Mouse (Mus musculus) midbrain, embryonic 14.5 days (tissue): ENCODE data around the gene Iqcf6. TPM values are rescaled to one million over a fixed set of nuclear protein-coding genes. Genes with fewer than 3 reads are reported as not detected.

ENCODE experiments used
- polyA plus RNA-seq: library from polyadenylated mRNA; unstranded; fragments of >200 nt; fragmentation: Nextera tagmentation; extraction: Ambion mirVana; gene quantifications from 2 replicates; pipeline ENCODE4 v1.2.1, GENCODE M21; 2014

Gene Iqcf6
- polyA plus RNA-seq, 1 experiment from 2014 or later, result not detected

Other genes starting within 250 kb of the Iqcf6 start
- 708 and 777 TPM in 2 replicates for gene Rpl29, start 197.1 kb upstream of the Iqcf6 start, polyA plus RNA-seq
- 19.1 and 21.6 TPM in 2 replicates for gene Acy1, start 188.3 kb upstream of the Iqcf6 start, polyA plus RNA-seq
- 6.0 and 6.8 TPM in 2 replicates for gene Abhd14b, start 179.1 kb upstream of the Iqcf6 start, polyA plus RNA-seq
- 51.2 and 68.8 TPM in 2 replicates for gene Abhd14a, start 178.9 kb upstream of the Iqcf6 start, polyA plus RNA-seq
- 219 and 247 TPM in 2 replicates for gene Pcbp4, start 173.3 kb upstream of the Iqcf6 start, polyA plus RNA-seq
- 0.93 and 1.00 TPM in 2 replicates for gene Gpr62, start 160.6 kb upstream of the Iqcf6 start, polyA plus RNA-seq
- 41.0 and 41.2 TPM in 2 replicates for gene Rrp9, start 150.6 kb upstream of the Iqcf6 start, polyA plus RNA-seq
- 0.28 and 0.76 TPM in 2 replicates for gene Parp3, start 149.6 kb upstream of the Iqcf6 start, polyA plus RNA-seq
- not detected in 2 replicates for gene Iqcf1, start 126.6 kb upstream of the Iqcf6 start, polyA plus RNA-seq
- not detected in 2 replicates for gene Iqcf5, start 112.0 kb upstream of the Iqcf6 start, polyA plus RNA-seq
- gene Iqcf3, start 65.0 kb upstream of the Iqcf6 start, polyA plus RNA-seq, result not detected in 2 replicates
- gene Iqcf4, start 55.6 kb upstream of the Iqcf6 start, polyA plus RNA-seq, result not detected in 2 replicates
- gene Grm2, start 29.5 kb downstream of the Iqcf6 start, polyA plus RNA-seq, result 11.7 and 13.9 TPM in 2 replicates
- 48.3 and 53.6 TPM in 2 replicates for gene Tex264, start 59.3 kb downstream of the Iqcf6 start, polyA plus RNA-seq
- gene Rad54l2, start 162.6 kb downstream of the Iqcf6 start, polyA plus RNA-seq, result 6.0 and 8.7 TPM in 2 replicates
- 17.1 and 22.3 TPM in 2 replicates for gene Dcaf1, start 195.3 kb downstream of the Iqcf6 start, polyA plus RNA-seq